23 mouse cellular contexts compared by ENCODE assay signal in the genomic region with DNA sequence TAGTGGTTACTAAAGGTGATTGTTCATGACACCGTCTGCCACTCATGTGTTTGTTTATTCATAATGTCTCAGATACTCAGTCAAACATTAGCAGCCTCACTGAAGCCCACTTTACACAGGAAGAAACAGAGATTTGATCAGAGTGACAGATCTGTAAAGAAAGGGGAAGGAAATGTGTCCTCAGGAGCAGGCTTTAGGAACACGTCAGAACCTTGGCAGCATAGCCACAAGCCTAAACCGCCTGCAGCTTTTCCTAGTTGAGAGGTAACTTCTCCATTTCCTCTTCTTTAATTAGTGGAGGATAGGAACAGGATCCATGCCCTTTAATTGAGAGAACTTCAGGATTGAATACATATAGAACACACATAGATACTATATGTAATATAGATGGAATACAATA.
"Had no signal": no experiment of that assay in that cellular context is flagged by ENCODE, and none has a peak within 500 bp of the region (broad histone marks: within the 10 kb centered on the region; RNA-seq: fewer than 3 reads in every experiment).

No protein-coding gene starts in this region.

- H3K9me3 ChIP-seq: kidney, embryonic 15.5 days; limb, embryonic 12.5 days; limb, embryonic 15.5 days; megakaryocyte, embryonic 14.5 days; midbrain, embryonic 10.5 days; stomach, embryonic 15.5 days had no signal

- H3K4me2 ChIP-seq: kidney, embryonic 15.5 days; limb, embryonic 12.5 days; limb, embryonic 15.5 days; liver, embryonic 11.5 days; lung, embryonic 14.5 days; stomach, embryonic 15.5 days had no signal

- H3K27ac ChIP-seq: kidney, embryonic 15.5 days; left cerebral cortex, adult 2 months; limb, embryonic 12.5 days; limb, embryonic 15.5 days; liver, embryonic 14.5 days; macrophage; midbrain, embryonic 10.5 days; stomach, embryonic 15.5 days had no signal

- H3K9ac ChIP-seq: kidney, embryonic 15.5 days; limb, embryonic 12.5 days; limb, embryonic 15.5 days; liver, embryonic 14.5 days; liver, postnatal 0 days; lung, embryonic 14.5 days; stomach, embryonic 15.5 days had no signal

- ATAC-seq: liver, postnatal 0 days; lung, postnatal 0 days had no signal

- H3K4me3 ChIP-seq: kidney, embryonic 15.5 days; left cerebral cortex, adult 2 months; limb, embryonic 12.5 days; limb, embryonic 15.5 days; megakaryocyte, embryonic 14.5 days; midbrain, embryonic 10.5 days; stomach, embryonic 15.5 days had no signal

- H3K36me3 ChIP-seq: kidney, embryonic 15.5 days; limb, embryonic 12.5 days; limb, embryonic 15.5 days; midbrain, embryonic 10.5 days; stomach, embryonic 15.5 days had no signal

- DNase-seq: kidney, adult 8-10 months; kidney, postnatal 10 days; kidney, postnatal 36 days; layer of hippocampus, postnatal 36 days; left cerebral cortex, postnatal 4 days; liver, postnatal 0 days; lung, embryonic 14.5 days; midbrain, embryonic 14.5 days; right cerebral cortex, adult 18-20 months; right cerebral cortex, postnatal 14 days; right cerebral cortex, postnatal 4 days; thymus, postnatal 25 days had no signal
